Mouse (Mus musculus): ENCODE results near the gene Amz2.

The Amz2 gene

GRCm38 (mm10) chr11:109425392-109426271 lies at the start of gene Amz2:
Gene Amz2, plus strand, starts transcription at chr11:109425946.
- peak; percentile 99 for DNase-seq (ENCODE audit: low read depth, low spot score)

- no peak for DNase-seq (ENCODE audit: low read depth, low spot score)
These were observed 49.1 kb upstream of the Amz2 start for GRCm38 (mm10) chr11:109376484-109377143.

GRCm38 (mm10) chr11:109377477-109377876 lies 48.3 kb upstream of the Amz2 start:
- DNase-seq (ENCODE audit: low read depth, low spot score): no peak

- no peak for DNase-seq (ENCODE audit: low read depth, low spot score)
These were observed 47.7 kb upstream of the Amz2 start for GRCm38 (mm10) chr11:109378051-109378450.

- DNase-seq (ENCODE audit: low read depth, low spot score): no peak
These were observed 45.1 kb upstream of the Amz2 start for GRCm38 (mm10) chr11:109380662-109381061.

GRCm38 (mm10) chr11:109385296-109385695 lies 40.5 kb upstream of the Amz2 start:
- no peak for DNase-seq (ENCODE audit: low read depth, low spot score)

GRCm38 (mm10) chr11:109389046-109389445 lies 36.7 kb upstream of the Amz2 start:
- DNase-seq (ENCODE audit: low read depth, low spot score): no peak

- no peak for DNase-seq (ENCODE audit: low read depth, low spot score)
These were observed 34.5 kb upstream of the Amz2 start for GRCm38 (mm10) chr11:109391200-109391599.

- no peak for DNase-seq (ENCODE audit: low read depth, low spot score)
These were observed 34.0 kb upstream of the Amz2 start for GRCm38 (mm10) chr11:109391760-109392159.

GRCm38 (mm10) chr11:109392601-109393000 lies 33.1 kb upstream of the Amz2 start:
- DNase-seq (ENCODE audit: low read depth, low spot score): no peak

- no peak for DNase-seq (ENCODE audit: low read depth, low spot score)
These were observed 31.0 kb upstream of the Amz2 start for GRCm38 (mm10) chr11:109394758-109395157.

- DNase-seq (ENCODE audit: low read depth, low spot score): no peak
These were observed 30.5 kb upstream of the Amz2 start for GRCm38 (mm10) chr11:109395291-109395690.

GRCm38 (mm10) chr11:109406431-109406830 lies 19.3 kb upstream of the Amz2 start:
- no peak for DNase-seq (ENCODE audit: low read depth, low spot score)

- peak; percentile 24 for DNase-seq (ENCODE audit: low read depth, low spot score)
These were observed 15.4 kb upstream of the Amz2 start for GRCm38 (mm10) chr11:109410197-109410980.

- no peak for DNase-seq (ENCODE audit: low read depth, low spot score)
These were observed 12.1 kb upstream of the Amz2 start, which contains the start of gene 9930022D16Rik for GRCm38 (mm10) chr11:109413617-109414016. Gene 9930022D16Rik, plus strand, starts transcription at chr11:109413917.

GRCm38 (mm10) chr11:109414802-109415201 lies 10.9 kb upstream of the Amz2 start:
- no peak for DNase-seq (ENCODE audit: low read depth, low spot score)

- DNase-seq (ENCODE audit: low read depth, low spot score): no peak
These were observed 8.9 kb upstream of the Amz2 start for GRCm38 (mm10) chr11:109416709-109417420.

GRCm38 (mm10) chr11:109417472-109418040 lies 8.2 kb upstream of the Amz2 start:
- peak; percentile 60 for DNase-seq (ENCODE audit: low read depth, low spot score)

- no peak for DNase-seq (ENCODE audit: low read depth, low spot score)
These were observed 6.3 kb upstream of the Amz2 start for GRCm38 (mm10) chr11:109419461-109419860.

- peak; percentile 92 for DNase-seq (ENCODE audit: low read depth, low spot score)
These were observed 5.7 kb upstream of the Amz2 start for GRCm38 (mm10) chr11:109419961-109420566.
